In genomic region chr11:56441071-56441470, GRCm38 (mm10) we compare ENCODE assay signal across 14 mouse cellular contexts.
DNase-seq lines count a peak whose midpoint lies in the region; ATAC-seq and TF ChIP-seq lines count a peak whose summit lies in the region.
"Had no signal": no experiment of that assay in that cellular context is flagged by ENCODE, and none has a peak within 500 bp of the region (broad histone marks: within the 10 kb centered on the region; RNA-seq: fewer than 3 reads in every experiment).

No protein-coding gene starts in this region.

- TF ChIP-seq CTCF in heart, postnatal 0 days (IDR thresholded peaks at IDR 0.05; ENCODE audit: low read depth) = no peak
- no peak for TF ChIP-seq CTCF in lung, embryonic 14.5 days (IDR thresholded peaks at IDR 0.05; ENCODE audit: low read depth)

- H3K4me3 ChIP-seq in heart, postnatal 0 days (ENCODE audit: low read depth, low read length) = no peak overlapping the region
- no peak overlapping the region for H3K4me3 ChIP-seq in lung, embryonic 14.5 days (ENCODE audit: low read depth, low read length)
- no peak overlapping the region for H3K4me3 ChIP-seq in embryonic facial prominence, embryonic 14.5 days (ENCODE audit: low read depth, low read length)
- H3K4me3 ChIP-seq: embryonic facial prominence, embryonic 15.5 days; heart, embryonic 13.5 days; intestine, embryonic 15.5 days; neural tube, embryonic 13.5 days had no signal

- no peak overlapping the region for H3K4me2 ChIP-seq in heart, postnatal 0 days (ENCODE audit: low read depth, low read length)
- no peak overlapping the region for H3K4me2 ChIP-seq in lung, embryonic 14.5 days
- no peak overlapping the region for H3K4me2 ChIP-seq in embryonic facial prominence, embryonic 14.5 days (ENCODE audit: low read depth, low read length)
- H3K4me2 ChIP-seq: embryonic facial prominence, embryonic 15.5 days; heart, embryonic 13.5 days; intestine, embryonic 15.5 days; liver, embryonic 11.5 days; neural tube, embryonic 13.5 days had no signal

- H3K9ac ChIP-seq in heart, postnatal 0 days (replicated peaks; ENCODE audit: low read depth, low read length) = no peak overlapping the region
- no peak overlapping the region for H3K9ac ChIP-seq in lung, embryonic 14.5 days
- H3K9ac ChIP-seq in embryonic facial prominence, embryonic 14.5 days (ENCODE audit: low read depth, low read length) = no peak overlapping the region
- H3K9ac ChIP-seq: embryonic facial prominence, embryonic 15.5 days; heart, embryonic 13.5 days; intestine, embryonic 15.5 days; neural tube, embryonic 13.5 days had no signal

- no peak for ATAC-seq in heart, postnatal 0 days (ENCODE audit: insufficient read depth, low read depth)
- no peak for ATAC-seq in lung, embryonic 14.5 days (ENCODE audit: insufficient read depth)
- ATAC-seq in embryonic facial prominence, embryonic 14.5 days (ENCODE audit: low read depth) = no peak
- ATAC-seq: intestine, embryonic 15.5 days had no signal

- no peaks in the 10 kb centered on the region for H3K4me1 ChIP-seq in heart, postnatal 0 days (ENCODE audit: control insufficient read depth, insufficient read depth)
- H3K4me1 ChIP-seq in lung, embryonic 14.5 days (ENCODE audit: insufficient read depth) = no peaks in the 10 kb centered on the region
- H3K4me1 ChIP-seq in embryonic facial prominence, embryonic 14.5 days (ENCODE audit: control insufficient read depth, insufficient read depth, low read length) = no peaks in the 10 kb centered on the region
- H3K4me1 ChIP-seq: embryonic facial prominence, embryonic 15.5 days; intestine, embryonic 15.5 days had no signal

- peak; percentile 8 for DNase-seq in heart, postnatal 0 days (ENCODE audit: low spot score)
- no peak for DNase-seq in heart, postnatal 25 days (ENCODE audit: low spot score)
- peak; percentile 34 for DNase-seq in lung, embryonic 14.5 days
- no peak for DNase-seq in lung, postnatal 4 days
- peak; percentile 31 for DNase-seq in embryonic facial prominence, embryonic 14.5 days (ENCODE audit: low spot score)
- DNase-seq in retina, embryonic 14.5 days (ENCODE audit: low spot score) = peak; percentile 3
- DNase-seq in spleen, postnatal 36 days (ENCODE audit: low spot score in 2 of 2) = no peak
- DNase-seq: cerebellum, postnatal 36 days had no signal

- intact Hi-C loops in heart, postnatal 25 days (cut with DNase I) = no loop called here

- no peaks in the 10 kb centered on the region for H3K9me3 ChIP-seq in heart, postnatal 0 days (replicated peaks; ENCODE audit: control insufficient read depth, low read length)
- H3K9me3 ChIP-seq in lung, embryonic 14.5 days (ENCODE audit: low read depth, low read length) = no peaks in the 10 kb centered on the region
- H3K9me3 ChIP-seq in embryonic facial prominence, embryonic 14.5 days (ENCODE audit: control insufficient read depth, low read length) = no peaks in the 10 kb centered on the region
- H3K9me3 ChIP-seq: embryonic facial prominence, embryonic 15.5 days; heart, embryonic 13.5 days; intestine, embryonic 15.5 days; neural tube, embryonic 13.5 days had no signal

- WGBS in heart, postnatal 0 days = 8% methylated on average over 2 of the region's 2 CpGs
- WGBS in lung, embryonic 14.5 days = 22% methylated on average over 2 of the region's 2 CpGs
- WGBS in embryonic facial prominence, embryonic 14.5 days = 28% methylated on average over 2 of the region's 2 CpGs

- no peak overlapping the region for H3K27ac ChIP-seq in heart, postnatal 0 days (ENCODE audit: low read depth)
- no peak overlapping the region for H3K27ac ChIP-seq in lung, embryonic 14.5 days (ENCODE audit: low read depth)
- no peak overlapping the region for H3K27ac ChIP-seq in embryonic facial prominence, embryonic 14.5 days (replicated peaks; ENCODE audit: low read depth, low read length)
- H3K27ac ChIP-seq: embryonic facial prominence, embryonic 15.5 days; heart, embryonic 13.5 days; intestine, embryonic 15.5 days; neural tube, embryonic 13.5 days; stomach, postnatal 0 days had no signal

- H3K36me3 ChIP-seq in heart, postnatal 0 days (replicated peaks; ENCODE audit: control insufficient read depth, insufficient read depth, low read length) = no peaks in the 10 kb centered on the region
- H3K36me3 ChIP-seq in lung, embryonic 14.5 days (ENCODE audit: insufficient read depth) = no peaks in the 10 kb centered on the region
- H3K36me3 ChIP-seq in embryonic facial prominence, embryonic 14.5 days (ENCODE audit: control insufficient read depth, insufficient read depth, low read length) = no peaks in the 10 kb centered on the region
- H3K36me3 ChIP-seq: embryonic facial prominence, embryonic 15.5 days; heart, embryonic 13.5 days; intestine, embryonic 15.5 days; neural tube, embryonic 13.5 days had no signal

- no peaks in the 10 kb centered on the region for H3K27me3 ChIP-seq in heart, postnatal 0 days (ENCODE audit: control insufficient read depth, insufficient read depth, low read length)
- H3K27me3 ChIP-seq in lung, embryonic 14.5 days (ENCODE audit: insufficient read depth, low read length) = no peaks in the 10 kb centered on the region
- H3K27me3 ChIP-seq in embryonic facial prominence, embryonic 14.5 days (replicated peaks; ENCODE audit: control insufficient read depth, insufficient read depth, low read length) = no peaks in the 10 kb centered on the region
- H3K27me3 ChIP-seq: embryonic facial prominence, embryonic 15.5 days; heart, embryonic 13.5 days; intestine, embryonic 15.5 days; neural tube, embryonic 13.5 days had no signal

- TF ChIP-seq EP300 in heart, postnatal 0 days (IDR thresholded peaks at IDR 0.05; ENCODE audit: low read depth) = no peak

Comparison
In these comparisons a context has a peak if more than half of its experiments do, and no peak if none do; other contexts are left out.
1. DNase-seq: peak in heart, postnatal 0 days (single experiment), lung, embryonic 14.5 days (single experiment), embryonic facial prominence, embryonic 14.5 days (single experiment) and retina, embryonic 14.5 days (single experiment); none in heart, postnatal 25 days (single experiment), lung, postnatal 4 days (0 of 2) and spleen, postnatal 36 days (0 of 2).